Mouse (Mus musculus): Measurements from ENCODE around the gene Cox20.

GRCm38 (mm10) chr1:178324568-178324967 lies 5.6 kb downstream of the Cox20 start:
- TF ChIP-seq CTCF (conservative IDR thresholded peaks at IDR 0.05 in 1 of 2, IDR thresholded peaks at IDR 0.05 in 1 of 2; ENCODE audit: low read depth in 2 of 2, low read length in 2 of 2) (no peak), MXI1 (IDR thresholded peaks at IDR 0.05; ENCODE audit: low read depth, low read length) (no peak), BHLHE40 (IDR thresholded peaks at IDR 0.05; ENCODE audit: low read depth, low read length) (no peak), MYC (IDR thresholded peaks at IDR 0.05; ENCODE audit: low read depth, low read length) (no peak), JUN (IDR thresholded peaks at IDR 0.05; ENCODE audit: insufficient read depth, low read depth, low read length) (no peak), MAFK (IDR thresholded peaks at IDR 0.05; ENCODE audit: insufficient replicate concordance, low read length) (no peak), POLR2A (IDR thresholded peaks at IDR 0.05; ENCODE audit: low read depth, low read length) (no peak), EP300 (IDR thresholded peaks at IDR 0.05; ENCODE audit: low read length) (no peak), USF1 (IDR thresholded peaks at IDR 0.05; ENCODE audit: low read depth, low read length) (no peak), UBTF (IDR thresholded peaks at IDR 0.05; ENCODE audit: low read depth, low read length) (no peak)

Data from CH12.LX (cell line).